Mouse (Mus musculus) large intestine, adult 2 months (tissue): ENCODE data around the gene Strip1. TPM values are rescaled to one million over a fixed set of nuclear protein-coding genes. Genes with fewer than 3 reads are reported as not detected.

Source experiments
- DNase-seq: peaks from one replicate; pipeline ENCODE4 v3.0.0-alpha.2; 2012; ENCODE audit warnings: low read depth, low spot score
- WGBS: fragments of 180-500 bp; shearing (Covaris S2); methylation state at CpG from one replicate; pipeline ENCODE4 v1.1.7; 2018; 5-methylcytosine and 5-hydroxymethylcytosine counted together
- polyA plus RNA-seq: library from polyadenylated mRNA; depleted of rRNA; stranded (reverse); fragments of >200 nt; gene quantifications from 2 replicates; pipeline ENCODE4 v1.2.3, GENCODE M21; 2012; rRNA removed

The Strip1 gene
- polyA plus RNA-seq, 1 experiment, result 40.0 TPM

GRCm38 (mm10) chr3:107563880-107564279, 67.6 kb downstream of the Strip1 start:
- no peak for DNase-seq
- WGBS, result 63% methylated on average over 4 of the region's 4 CpGs

- WGBS, result 57% methylated on average over 4 of the region's 4 CpGs
- DNase-seq, result no peak
Observed at GRCm38 (mm10) chr3:107562591-107562990, 68.9 kb downstream of the Strip1 start.

Other genes starting within 250 kb of the Strip1 start
- 0.30 and 0.34 TPM in 2 replicates for gene Kcnc4, start 172.1 kb downstream of the Strip1 start, polyA plus RNA-seq
- 2.5 and 2.8 TPM in 2 replicates for gene Slc6a17, start 113.7 kb downstream of the Strip1 start, polyA plus RNA-seq
- gene Ubl4b, start 76.6 kb downstream of the Strip1 start, polyA plus RNA-seq, result not detected in 2 replicates
- not detected in 2 replicates for gene Alx3, start 36.7 kb downstream of the Strip1 start, polyA plus RNA-seq
- not detected in 2 replicates for gene Gm10961, start 372 bp downstream of the Strip1 start, polyA plus RNA-seq
- gene Ahcyl1, start 64.9 kb upstream of the Strip1 start, polyA plus RNA-seq, result 35.8 and 54.7 TPM in 2 replicates
- 8.0 and 9.5 TPM in 2 replicates for gene Csf1, start 128.8 kb upstream of the Strip1 start, polyA plus RNA-seq
- 161 and 294 TPM in 2 replicates for gene Eps8l3, start 245.5 kb upstream of the Strip1 start, polyA plus RNA-seq